Mouse (Mus musculus) midbrain, embryonic 10.5 days (tissue): ENCODE measurements at regions not wholly inside any gene's neighbourhood (a gene's known extent, or its start where the extent isn't known, plus 50 kb on each side); places are given as distances from the start of the nearest gene placed in this dataset.

ENCODE experiments used
- DNase-seq: peaks from one replicate; pipeline ENCODE4 v3.0.0-alpha.2; 2017; ENCODE audit warnings: low spot score
- H3K27ac ChIP-seq: fragments of 300-500 bp; sonication (generic); replicated peaks from 2 replicates; pipeline ENCODE4 v1.5.1; 2016; ENCODE audit warnings: mild to moderate bottlenecking
- H3K27me3 ChIP-seq: fragments of 300-500 bp; sonication (generic); 2 replicates; pipeline ENCODE4 v1.6.1; 2016; ENCODE audit warnings: low read depth, mild to moderate bottlenecking; ENCODE audit not compliant: poor library complexity, severe bottlenecking
- H3K36me3 ChIP-seq: fragments of 300-500 bp; sonication (generic); 2 replicates; pipeline ENCODE4 v1.6.1; 2016; ENCODE audit warnings: mild to moderate bottlenecking, moderate library complexity
- H3K4me1 ChIP-seq: fragments of 300-500 bp; sonication (generic); 2 replicates; pipeline ENCODE4 v1.6.1; 2016
- H3K4me3 ChIP-seq: fragments of 300-500 bp; sonication (generic); 2 replicates; pipeline ENCODE4 v1.5.1; 2016; ENCODE audit warnings: mild to moderate bottlenecking, moderate library complexity
- H3K9me3 ChIP-seq: fragments of 300-500 bp; sonication (generic); replicated peaks from 2 replicates; pipeline ENCODE4 v1.6.1; 2016; ENCODE audit warnings: mild to moderate bottlenecking
- WGBS: fragments of 180-500 bp; shearing (Covaris S2); methylation state at CpG from one replicate; pipeline ENCODE4 v1.1.7; 2016; 5-methylcytosine and 5-hydroxymethylcytosine counted together

DNA sequence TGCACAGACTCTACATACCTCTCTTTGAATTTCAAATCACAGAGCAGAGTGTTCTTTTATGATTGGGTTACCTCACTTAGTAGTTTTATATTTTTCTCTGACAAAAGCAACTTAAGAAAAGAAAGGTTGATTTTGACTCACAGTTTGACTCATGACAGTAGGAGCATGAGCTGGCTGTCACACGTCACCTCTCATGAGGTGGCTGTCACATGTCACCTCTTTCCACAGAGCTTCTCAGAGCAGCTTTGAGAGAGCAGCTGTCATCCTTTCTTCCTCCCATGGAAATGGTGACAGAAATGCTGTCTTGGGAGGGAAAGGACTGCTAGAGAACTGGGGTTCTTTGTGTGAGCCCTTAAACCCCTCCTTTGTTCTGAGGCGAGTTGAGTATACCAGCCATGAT lies 133.4 kb downstream of the Gm5447 start:
- no peak overlapping the region for H3K27ac ChIP-seq
- DNase-seq: no peak
- H3K4me3 ChIP-seq: no peak overlapping the region
- no peaks in the 10 kb centered on the region for H3K9me3 ChIP-seq
- no peaks in the 10 kb centered on the region for H3K27me3 ChIP-seq
- WGBS: 82% methylated on average over 2 of the region's 2 CpGs
- no peaks in the 10 kb centered on the region for H3K4me1 ChIP-seq
- H3K36me3 ChIP-seq: no peaks in the 10 kb centered on the region

DNA sequence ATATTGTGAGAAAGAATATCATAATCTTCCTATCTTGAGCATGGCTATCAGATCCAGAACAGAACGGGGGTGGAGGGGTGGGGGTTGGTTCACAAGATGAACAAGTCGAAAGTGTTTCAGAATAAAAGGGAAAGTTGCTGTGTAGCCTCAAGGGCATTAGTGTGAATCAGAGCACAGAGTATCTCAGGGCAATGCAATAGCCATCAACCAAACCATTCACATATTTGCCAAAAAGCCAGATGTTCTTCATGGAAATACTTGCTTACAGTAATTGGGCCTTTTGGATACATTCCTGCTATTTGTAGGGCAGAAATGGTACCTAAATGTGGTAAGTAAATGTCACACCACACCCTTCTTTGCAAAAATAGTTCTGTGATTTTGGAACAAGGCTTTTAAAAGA lies 135.2 kb downstream of the Gm5447 start:
- no peak overlapping the region for H3K4me3 ChIP-seq
- DNase-seq: no peak
- H3K27me3 ChIP-seq: no peaks in the 10 kb centered on the region
- H3K27ac ChIP-seq: no peak overlapping the region
- H3K36me3 ChIP-seq: no peaks in the 10 kb centered on the region
- H3K4me1 ChIP-seq: no peaks in the 10 kb centered on the region
- no peaks in the 10 kb centered on the region for H3K9me3 ChIP-seq
- 85% methylated on average over 2 of the region's 2 CpGs for WGBS

DNA sequence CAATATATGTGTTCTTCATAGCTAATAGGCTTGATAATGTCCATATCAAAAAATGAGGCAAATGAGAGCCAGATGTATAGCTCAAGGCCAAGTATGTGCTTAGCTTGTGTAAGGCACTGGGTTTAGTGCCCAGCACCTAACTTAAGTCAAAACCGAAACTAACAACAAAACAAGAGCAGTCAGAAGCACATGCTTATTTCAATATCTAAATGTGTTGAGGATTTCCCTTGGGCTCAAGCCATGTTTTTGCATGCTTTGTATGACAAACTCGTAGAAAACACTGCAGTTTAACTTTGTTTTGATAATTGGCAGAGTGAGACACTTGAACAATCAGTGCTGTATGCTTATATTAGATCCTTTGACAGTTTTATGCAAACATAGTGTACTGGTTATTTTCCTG lies 148.7 kb downstream of the Gm5447 start:
- Histone ChIP-seq H3K4me3 (no peak overlapping the region), H3K27ac (no peak overlapping the region), H3K27me3 (no peaks in the 10 kb centered on the region), H3K36me3 (no peaks in the 10 kb centered on the region), H3K9me3 (no peaks in the 10 kb centered on the region), H3K4me1 (no peaks in the 10 kb centered on the region)
- WGBS: 72% methylated on average over 2 of the region's 2 CpGs
- no peak for DNase-seq

DNA sequence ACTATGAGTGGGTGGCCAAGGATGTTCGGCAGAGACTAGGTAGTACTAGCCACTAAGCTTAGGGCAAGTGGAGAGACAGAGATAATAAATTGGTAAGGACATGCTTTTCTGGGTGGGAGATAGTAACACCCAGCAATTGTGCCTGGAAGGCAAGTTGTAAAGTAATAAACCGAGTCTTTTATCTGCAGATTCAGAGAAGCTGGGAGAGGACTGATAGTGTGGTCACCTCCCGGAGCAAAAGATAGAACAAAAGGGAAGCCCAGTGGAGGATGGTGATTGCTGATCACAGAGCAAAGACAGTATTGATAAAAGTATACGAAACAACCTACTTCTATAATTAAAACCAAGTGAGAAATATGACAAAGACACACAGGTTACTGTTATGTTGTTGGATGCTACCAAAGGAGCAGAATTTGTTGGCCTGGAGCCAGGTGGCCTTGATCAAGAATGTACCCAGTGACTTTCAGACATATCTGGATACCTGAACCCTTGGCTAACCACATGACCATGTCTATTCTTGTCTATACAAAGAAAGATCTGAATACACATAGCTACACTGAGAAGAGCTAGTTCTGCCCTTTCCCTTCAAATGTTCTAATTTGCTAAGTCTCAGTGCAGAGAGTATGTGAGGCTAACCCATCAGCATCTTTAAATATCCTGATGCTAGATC lies 150.7 kb downstream of the Gm5447 start:
- no peaks in the 10 kb centered on the region for H3K27me3 ChIP-seq
- H3K27ac ChIP-seq: no peak overlapping the region
- H3K4me3 ChIP-seq: no peak overlapping the region
- 87% methylated on average over 4 of the region's 4 CpGs for WGBS
- H3K9me3 ChIP-seq: no peaks in the 10 kb centered on the region
- no peaks in the 10 kb centered on the region for H3K4me1 ChIP-seq
- no peak for DNase-seq
- no peaks in the 10 kb centered on the region for H3K36me3 ChIP-seq

DNA sequence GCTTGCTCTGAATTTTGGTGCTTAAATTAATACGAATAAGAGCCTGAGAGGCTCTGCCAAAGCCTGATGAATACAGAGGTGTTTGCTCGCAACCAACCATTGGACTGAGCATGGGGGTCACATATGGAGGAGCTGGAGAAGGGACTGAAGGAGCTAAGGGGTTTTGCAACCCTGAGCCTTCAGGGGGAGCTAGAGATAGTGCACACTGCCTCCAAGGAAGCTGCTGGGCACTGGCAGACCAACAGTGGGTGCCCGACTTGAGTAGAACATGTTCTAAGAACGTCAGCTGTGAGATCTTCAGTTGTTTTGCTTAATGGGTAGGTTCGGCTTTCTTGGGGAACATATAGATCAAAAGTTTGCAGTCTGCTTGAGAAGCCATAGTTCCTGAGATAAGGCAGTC lies 158.5 kb downstream of the Gm5447 start:
- DNase-seq: no peak
- Histone ChIP-seq H3K36me3 (no peaks in the 10 kb centered on the region), H3K27me3 (no peaks in the 10 kb centered on the region), H3K4me3 (no peak overlapping the region), H3K27ac (no peak overlapping the region), H3K9me3 (no peaks in the 10 kb centered on the region), H3K4me1 (no peaks in the 10 kb centered on the region)
- WGBS: 87% methylated on average over 5 of the region's 5 CpGs

DNA sequence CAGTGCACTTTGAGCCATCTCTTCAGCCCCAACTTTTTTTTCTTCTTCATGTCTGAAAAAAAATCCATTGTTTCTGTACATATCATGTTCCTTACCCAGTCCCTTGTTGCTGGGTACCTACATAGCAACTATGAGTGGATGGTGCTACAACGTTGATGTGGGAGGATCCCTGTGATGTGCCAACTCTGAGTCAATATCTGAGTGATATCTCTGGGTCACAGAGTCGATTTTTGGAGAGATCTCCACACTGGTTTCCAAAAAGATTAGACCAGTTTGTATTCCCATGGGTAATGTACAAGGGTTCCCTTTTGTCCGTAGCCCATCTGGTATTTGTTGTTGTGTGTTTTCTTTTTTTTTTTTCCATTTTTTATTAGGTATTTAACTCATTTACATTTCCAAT lies 165.7 kb downstream of the Gm5447 start:
- Histone ChIP-seq H3K4me3 (no peak overlapping the region), H3K27ac (no peak overlapping the region), H3K27me3 (no peaks in the 10 kb centered on the region), H3K9me3 (no peaks in the 10 kb centered on the region), H3K4me1 (no peaks in the 10 kb centered on the region), H3K36me3 (no peaks in the 10 kb centered on the region)
- DNase-seq: no peak
- WGBS: 86% methylated on average over 3 of the region's 3 CpGs

DNA sequence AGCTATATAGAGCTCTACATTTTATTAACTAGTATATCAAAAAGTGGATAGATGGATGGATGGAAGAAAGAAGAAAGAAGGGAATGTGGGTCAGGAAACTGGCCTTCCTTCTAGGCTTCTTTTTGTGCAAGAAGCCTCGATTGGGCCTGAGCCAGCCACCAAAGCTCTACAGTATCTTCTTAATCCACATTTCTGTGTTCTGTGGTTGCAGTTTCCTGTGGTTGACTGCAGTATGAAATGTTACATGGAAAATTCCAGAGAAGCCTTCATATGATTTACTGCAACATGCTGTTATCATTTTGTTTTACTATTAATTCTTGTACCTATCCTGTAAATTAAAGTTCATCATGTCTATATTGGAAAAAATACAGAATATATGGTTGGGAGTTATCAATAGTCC lies 173.3 kb downstream of the Gm5447 start:
- H3K4me3 ChIP-seq: no peak overlapping the region
- H3K36me3 ChIP-seq: no peaks in the 10 kb centered on the region
- WGBS: 64% methylated on average over 1 of the region's 1 CpGs
- H3K9me3 ChIP-seq: no peaks in the 10 kb centered on the region
- H3K27me3 ChIP-seq: no peaks in the 10 kb centered on the region
- no peak overlapping the region for H3K27ac ChIP-seq
- no peak for DNase-seq
- no peaks in the 10 kb centered on the region for H3K4me1 ChIP-seq

DNA sequence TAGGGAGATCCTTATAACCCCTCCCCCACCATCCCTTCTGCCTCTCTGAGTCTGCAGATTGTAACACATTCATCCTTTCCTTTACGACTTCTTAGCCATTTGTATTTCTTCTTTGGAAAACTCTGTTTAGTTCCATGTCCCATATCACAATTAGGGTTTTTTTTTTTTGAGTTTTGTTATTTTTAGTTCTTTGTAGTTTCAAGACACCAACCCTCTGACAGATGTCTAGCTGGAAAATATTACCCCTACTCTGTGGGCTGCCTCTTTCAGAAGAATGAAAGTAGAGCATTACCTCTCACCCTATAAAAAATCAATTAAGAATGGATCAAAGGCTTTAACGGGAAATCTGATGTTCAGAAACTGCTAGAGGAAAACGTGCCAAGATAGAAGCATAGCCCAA lies 180.1 kb downstream of the Gm5447 start:
- Histone ChIP-seq H3K36me3 (no peaks in the 10 kb centered on the region), H3K27me3 (no peaks in the 10 kb centered on the region), H3K4me1 (no peaks in the 10 kb centered on the region), H3K27ac (no peak overlapping the region), H3K4me3 (no peak overlapping the region), H3K9me3 (no peaks in the 10 kb centered on the region)
- WGBS: 78% methylated on average over 3 of the region's 3 CpGs
- DNase-seq: no peak

DNA sequence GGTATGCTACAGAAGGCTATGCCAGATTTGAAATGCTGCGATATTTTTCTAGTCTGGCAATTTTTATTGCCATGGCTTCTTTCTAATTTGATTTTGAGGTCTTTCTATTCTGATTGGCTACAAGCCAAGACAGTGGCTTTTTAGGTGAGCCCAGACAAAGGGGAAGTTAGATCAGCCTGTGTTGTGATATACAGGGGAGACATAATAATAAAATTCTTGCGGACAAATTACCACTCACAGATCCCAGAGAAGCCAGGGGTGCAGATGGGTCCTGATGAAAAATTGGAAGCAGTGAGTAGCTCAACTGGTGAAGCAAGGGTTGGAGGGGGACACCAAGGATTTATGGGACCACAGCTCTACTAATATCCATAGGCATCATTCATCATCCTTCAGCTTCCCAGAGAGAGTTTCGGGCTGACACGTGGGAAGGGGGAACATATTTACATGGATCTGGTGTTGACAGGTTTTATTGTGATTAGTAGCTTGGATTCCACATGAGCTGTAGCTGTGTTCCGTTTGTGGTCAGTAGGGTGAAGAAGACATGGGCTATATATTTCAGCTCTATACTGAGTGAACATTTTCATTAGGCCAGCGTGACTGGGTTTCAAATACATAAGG lies 190.0 kb downstream of the Gm5447 start:
- no peak overlapping the region for H3K4me3 ChIP-seq
- no peak for DNase-seq
- no peak overlapping the region for H3K27ac ChIP-seq
- 89% methylated on average over 6 of the region's 6 CpGs for WGBS
- no peaks in the 10 kb centered on the region for H3K27me3 ChIP-seq
- no peaks in the 10 kb centered on the region for H3K4me1 ChIP-seq
- no peaks in the 10 kb centered on the region for H3K9me3 ChIP-seq
- no peaks in the 10 kb centered on the region for H3K36me3 ChIP-seq

DNA sequence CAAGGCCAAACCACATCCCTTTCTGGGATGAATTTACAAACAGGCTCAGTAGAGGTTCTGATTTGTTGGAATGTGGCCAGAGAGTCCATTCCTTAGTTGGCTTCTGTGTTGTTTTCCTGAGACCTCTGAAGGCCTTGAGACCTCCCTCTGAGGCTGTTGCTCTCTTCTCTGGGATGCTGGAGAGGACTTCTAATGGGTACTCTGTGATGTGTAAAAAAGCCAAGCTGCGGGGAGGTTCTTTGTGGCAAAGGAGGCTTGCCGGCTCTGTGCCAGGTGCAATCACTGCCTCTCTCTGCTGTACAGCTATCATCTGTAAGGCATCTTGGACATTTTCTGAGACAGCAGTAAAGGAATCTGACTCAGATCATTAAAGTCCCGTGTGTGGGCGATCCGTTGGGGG lies 192.3 kb downstream of the Gm5447 start:
- Histone ChIP-seq H3K27ac (no peak overlapping the region), H3K4me3 (no peak overlapping the region), H3K4me1 (no peaks in the 10 kb centered on the region), H3K27me3 (no peaks in the 10 kb centered on the region), H3K9me3 (no peaks in the 10 kb centered on the region), H3K36me3 (no peaks in the 10 kb centered on the region)
- WGBS: 74% methylated on average over 5 of the region's 5 CpGs
- DNase-seq: no peak

DNA sequence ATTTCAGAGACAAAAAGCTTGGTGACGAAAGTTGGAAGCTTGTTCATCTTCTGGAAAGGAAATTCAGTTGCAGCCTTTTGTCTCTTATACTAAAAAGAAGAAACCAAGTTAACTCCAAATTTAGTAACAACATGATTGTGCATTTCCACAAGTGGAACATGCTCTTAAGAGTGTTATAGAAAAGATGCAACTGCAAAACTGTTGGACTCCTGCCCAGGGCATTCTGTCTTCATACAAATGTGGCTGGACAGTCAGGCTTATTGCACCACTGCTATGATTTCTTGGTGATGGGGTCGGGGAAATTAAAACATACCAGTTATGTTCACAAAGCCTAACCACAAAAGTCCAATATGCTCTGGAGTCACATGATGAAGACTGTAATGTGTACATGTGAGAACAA lies 194.8 kb downstream of the Gm5447 start:
- H3K27me3 ChIP-seq: no peaks in the 10 kb centered on the region
- H3K36me3 ChIP-seq: no peaks in the 10 kb centered on the region
- H3K9me3 ChIP-seq: no peaks in the 10 kb centered on the region
- H3K27ac ChIP-seq: no peak overlapping the region
- no peak for DNase-seq
- H3K4me3 ChIP-seq: no peak overlapping the region
- no peaks in the 10 kb centered on the region for H3K4me1 ChIP-seq
- WGBS: 82% methylated on average over 2 of the region's 2 CpGs

DNA sequence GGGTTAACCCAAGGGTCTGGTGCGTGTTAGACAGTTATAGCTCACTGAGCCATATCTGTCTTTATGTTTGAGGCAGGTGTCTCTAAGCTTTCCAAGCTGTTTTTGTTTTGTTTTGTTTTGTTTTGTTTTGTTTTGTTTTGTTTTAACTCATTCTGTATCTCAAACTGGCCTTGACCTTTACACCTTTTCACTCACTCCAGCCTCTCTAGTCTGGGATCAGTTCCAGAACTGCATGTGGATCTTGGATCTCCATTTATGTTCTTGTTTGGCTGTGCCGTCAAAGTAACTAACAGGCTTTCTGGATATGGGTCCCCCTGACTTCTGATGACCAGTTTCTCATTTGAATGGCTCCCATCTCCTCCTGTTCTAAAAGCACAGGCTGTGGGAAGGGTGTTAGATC lies 197.7 kb downstream of the Gm5447 start:
- no peaks in the 10 kb centered on the region for H3K36me3 ChIP-seq
- no peak overlapping the region for H3K4me3 ChIP-seq
- no peak overlapping the region for H3K27ac ChIP-seq
- no peak for DNase-seq
- 99% methylated on average over 2 of the region's 2 CpGs for WGBS
- H3K9me3 ChIP-seq: no peaks in the 10 kb centered on the region
- H3K27me3 ChIP-seq: no peaks in the 10 kb centered on the region
- H3K4me1 ChIP-seq: no peaks in the 10 kb centered on the region

DNA sequence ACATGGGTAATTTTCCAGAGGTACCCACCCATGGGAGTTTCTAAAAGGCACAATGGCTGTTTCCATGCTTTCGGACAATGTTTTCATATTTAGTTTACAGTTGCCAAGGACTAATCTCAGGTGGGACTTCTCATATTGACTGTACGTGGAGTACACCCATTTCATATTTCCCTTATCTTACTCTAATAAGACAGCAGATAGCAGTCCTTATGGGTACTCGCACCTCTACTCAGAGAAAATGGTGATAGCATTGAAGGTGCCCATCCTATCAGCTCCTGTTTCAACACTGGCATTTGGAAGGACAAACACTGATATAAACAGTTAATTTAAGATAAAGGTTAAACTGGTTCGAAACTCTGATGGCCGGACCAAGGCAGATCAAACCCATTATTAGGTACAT lies 198.6 kb downstream of the Gm5447 start:
- WGBS: 95% methylated on average over 5 of the region's 5 CpGs
- no peak overlapping the region for H3K4me3 ChIP-seq
- no peak for DNase-seq
- H3K4me1 ChIP-seq: no peaks in the 10 kb centered on the region
- H3K27me3 ChIP-seq: no peaks in the 10 kb centered on the region
- no peaks in the 10 kb centered on the region for H3K36me3 ChIP-seq
- no peak overlapping the region for H3K27ac ChIP-seq
- H3K9me3 ChIP-seq: no peaks in the 10 kb centered on the region
